Mouse (Mus musculus): ENCODE measurements around the gene Ss18l1. TPM values are rescaled to one million over a fixed set of nuclear protein-coding genes. Genes with fewer than 3 reads are reported as not detected.
A peak's percentile ranks its signal among the peaks of the same experiment; 100 is the strongest.

The Ss18l1 gene
- polyA plus RNA-seq, 1 experiment = 30.9 TPM

GRCm38 (mm10) chr2:180031270-180031669 lies 11.0 kb upstream of the Ss18l1 start:
- Histone ChIP-seq H3K4me1 (ENCODE audit: control insufficient read depth, insufficient read depth, low read length) (peaks cover 7% of the 10 kb centered on the region), H3K4me3 (ENCODE audit: insufficient read depth, low read length) (no peak overlapping the region), H3K27ac (ENCODE audit: insufficient read depth, low read length) (no peak overlapping the region)
- TF ChIP-seq POLR2A (IDR thresholded peaks at IDR 0.05; ENCODE audit: extremely low read depth, insufficient read depth, low read length) (no peak), CTCF (IDR thresholded peaks at IDR 0.05; ENCODE audit: extremely low read depth, insufficient read depth, low read length) (no peak)

GRCm38 (mm10) chr2:180032925-180033324 lies 9.4 kb upstream of the Ss18l1 start:
- Histone ChIP-seq H3K4me3 (ENCODE audit: insufficient read depth, low read length) (no peak overlapping the region), H3K27ac (ENCODE audit: insufficient read depth, low read length) (no peak overlapping the region), H3K4me1 (ENCODE audit: control insufficient read depth, insufficient read depth, low read length) (peaks cover 1% of the 10 kb centered on the region)
- TF ChIP-seq POLR2A (IDR thresholded peaks at IDR 0.05; ENCODE audit: extremely low read depth, insufficient read depth, low read length) (no peak), CTCF (IDR thresholded peaks at IDR 0.05; ENCODE audit: extremely low read depth, insufficient read depth, low read length) (no peak)

GRCm38 (mm10) chr2:180033956-180034355 lies 8.4 kb upstream of the Ss18l1 start:
- H3K27ac ChIP-seq (ENCODE audit: insufficient read depth, low read length) = no peak overlapping the region
- no peaks in the 10 kb centered on the region for H3K4me1 ChIP-seq (ENCODE audit: control insufficient read depth, insufficient read depth, low read length)
- TF ChIP-seq POLR2A (IDR thresholded peaks at IDR 0.05; ENCODE audit: extremely low read depth, insufficient read depth, low read length) (no peak), CTCF (IDR thresholded peaks at IDR 0.05; ENCODE audit: extremely low read depth, insufficient read depth, low read length) (no peak)
- H3K4me3 ChIP-seq (ENCODE audit: insufficient read depth, low read length) = no peak overlapping the region

GRCm38 (mm10) chr2:180034753-180035152 lies 7.6 kb upstream of the Ss18l1 start:
- H3K4me3 ChIP-seq (ENCODE audit: insufficient read depth, low read length) = no peak overlapping the region
- TF ChIP-seq CTCF (IDR thresholded peaks at IDR 0.05; ENCODE audit: extremely low read depth, insufficient read depth, low read length) (no peak), POLR2A (IDR thresholded peaks at IDR 0.05; ENCODE audit: extremely low read depth, insufficient read depth, low read length) (0 out of 2 replicates have a peak, but pooled peaks have one; percentile 15)
- no peak overlapping the region for H3K27ac ChIP-seq (ENCODE audit: insufficient read depth, low read length)
- H3K4me1 ChIP-seq (ENCODE audit: control insufficient read depth, insufficient read depth, low read length) = no peaks in the 10 kb centered on the region

- no peak for TF ChIP-seq CTCF (IDR thresholded peaks at IDR 0.05; ENCODE audit: extremely low read depth, insufficient read depth, low read length)
- no peak for TF ChIP-seq POLR2A (IDR thresholded peaks at IDR 0.05; ENCODE audit: extremely low read depth, insufficient read depth, low read length)
- Histone ChIP-seq H3K27ac (ENCODE audit: insufficient read depth, low read length) (no peak overlapping the region), H3K4me1 (ENCODE audit: control insufficient read depth, insufficient read depth, low read length) (peaks cover 11% of the 10 kb centered on the region), H3K4me3 (ENCODE audit: insufficient read depth, low read length) (peak overlapping the region; percentile 97; the same call in 1 of the 2 replicates)
Observed at GRCm38 (mm10) chr2:180040406-180040805, 1.9 kb upstream of the Ss18l1 start.

GRCm38 (mm10) chr2:180041577-180042255 lies 593 bp upstream of the Ss18l1 start:
- Histone ChIP-seq H3K4me1 (ENCODE audit: control insufficient read depth, insufficient read depth, low read length) (peaks cover 11% of the 10 kb centered on the region), H3K27ac (ENCODE audit: insufficient read depth, low read length) (peak overlapping the region; percentile 99), H3K4me3 (ENCODE audit: insufficient read depth, low read length) (peak overlapping the region; percentile 97)
- TF ChIP-seq CTCF (IDR thresholded peaks at IDR 0.05; ENCODE audit: extremely low read depth, insufficient read depth, low read length) (no peak), POLR2A (IDR thresholded peaks at IDR 0.05; ENCODE audit: extremely low read depth, insufficient read depth, low read length) (no peak)

GRCm38 (mm10) chr2:180042858-180043515 lies 678 bp downstream of the Ss18l1 start:
- Histone ChIP-seq H3K4me1 (ENCODE audit: control insufficient read depth, insufficient read depth, low read length) (peaks cover 11% of the 10 kb centered on the region), H3K27ac (ENCODE audit: insufficient read depth, low read length) (peak overlapping the region; percentile 98), H3K4me3 (ENCODE audit: insufficient read depth, low read length) (peak overlapping the region; percentile 97)
- TF ChIP-seq POLR2A (IDR thresholded peaks at IDR 0.05; ENCODE audit: extremely low read depth, insufficient read depth, low read length) (no peak; the same call in 1 of the 2 replicates), CTCF (IDR thresholded peaks at IDR 0.05; ENCODE audit: extremely low read depth, insufficient read depth, low read length) (no peak)

- TF ChIP-seq CTCF (IDR thresholded peaks at IDR 0.05; ENCODE audit: extremely low read depth, insufficient read depth, low read length) = peak; percentile 46; the same call in 1 of the 2 replicates
- TF ChIP-seq POLR2A (IDR thresholded peaks at IDR 0.05; ENCODE audit: extremely low read depth, insufficient read depth, low read length) = no peak
- Histone ChIP-seq H3K4me3 (ENCODE audit: insufficient read depth, low read length) (no peak overlapping the region), H3K27ac (ENCODE audit: insufficient read depth, low read length) (no peak overlapping the region), H3K4me1 (ENCODE audit: control insufficient read depth, insufficient read depth, low read length) (peaks cover 11% of the 10 kb centered on the region)
Observed at GRCm38 (mm10) chr2:180045283-180045682, 3.0 kb downstream of the Ss18l1 start.

- no peak for TF ChIP-seq POLR2A (IDR thresholded peaks at IDR 0.05; ENCODE audit: extremely low read depth, insufficient read depth, low read length)
- no peak for TF ChIP-seq CTCF (IDR thresholded peaks at IDR 0.05; ENCODE audit: extremely low read depth, insufficient read depth, low read length)
- Histone ChIP-seq H3K4me3 (ENCODE audit: insufficient read depth, low read length) (no peak overlapping the region), H3K4me1 (ENCODE audit: control insufficient read depth, insufficient read depth, low read length) (peaks cover 8% of the 10 kb centered on the region), H3K27ac (ENCODE audit: insufficient read depth, low read length) (peak overlapping the region; percentile 27)
Observed at GRCm38 (mm10) chr2:180047580-180047979, 5.3 kb downstream of the Ss18l1 start.
